Mouse (Mus musculus): ENCODE measurements at regions not wholly inside any gene's neighbourhood (a gene's known extent, or its start where the extent isn't known, plus 50 kb on each side); places are given as distances from the start of the nearest gene placed in this dataset.

DNA sequence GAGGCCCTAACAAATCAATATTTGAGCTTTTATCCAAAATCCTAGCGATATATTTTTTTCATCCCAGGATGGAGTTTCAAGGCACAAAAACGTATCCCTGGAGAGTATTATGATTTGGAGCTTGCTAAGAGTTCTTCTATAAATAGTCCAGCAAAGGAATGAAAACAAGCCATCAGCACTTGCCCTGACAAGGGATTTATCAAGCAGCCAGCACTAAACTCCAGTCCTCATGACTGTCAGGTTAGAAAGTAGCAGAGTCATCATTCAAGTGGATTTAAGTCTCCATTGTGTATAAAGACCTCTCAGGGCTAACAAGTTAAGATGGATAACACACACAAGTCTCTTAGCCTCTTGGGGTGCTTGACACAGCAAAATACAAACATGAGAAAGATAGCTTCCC, 148.6 kb upstream of the Ust start:
- no peak for TF ChIP-seq CTCF (IDR thresholded peaks at IDR 0.05; ENCODE audit: extremely low read depth, insufficient read depth, low read length)
- no peak for TF ChIP-seq POLR2A (IDR thresholded peaks at IDR 0.05; ENCODE audit: extremely low read depth, insufficient read depth, low read length)
- Histone ChIP-seq H3K4me1 (ENCODE audit: control insufficient read depth, insufficient read depth, low read length) (no peaks in the 10 kb centered on the region), H3K4me3 (ENCODE audit: insufficient read depth, low read length) (no peak overlapping the region), H3K27ac (ENCODE audit: insufficient read depth, low read length) (no peak overlapping the region)

- TF ChIP-seq CTCF (IDR thresholded peaks at IDR 0.05; ENCODE audit: extremely low read depth, insufficient read depth, low read length) (no peak), POLR2A (IDR thresholded peaks at IDR 0.05; ENCODE audit: extremely low read depth, insufficient read depth, low read length) (no peak)
- Histone ChIP-seq H3K27ac (ENCODE audit: insufficient read depth, low read length) (no peak overlapping the region), H3K4me1 (ENCODE audit: control insufficient read depth, insufficient read depth, low read length) (peaks cover 2% of the 10 kb centered on the region; the same call in 1 of the 2 replicates), H3K4me3 (ENCODE audit: insufficient read depth, low read length) (no peak overlapping the region)
These were observed 140.3 kb upstream of the Ust start for GRCm38 (mm10) chr10:8658934-8659294.

GRCm38 (mm10) chr10:8658024-8658933, 139.7 kb upstream of the Ust start:
- no peak overlapping the region for H3K4me3 ChIP-seq (ENCODE audit: insufficient read depth, low read length)
- H3K4me1 ChIP-seq (ENCODE audit: control insufficient read depth, insufficient read depth, low read length) = peaks cover 2% of the 10 kb centered on the region; the same call in 1 of the 2 replicates
- no peak for TF ChIP-seq CTCF (IDR thresholded peaks at IDR 0.05; ENCODE audit: extremely low read depth, insufficient read depth, low read length)
- TF ChIP-seq POLR2A (IDR thresholded peaks at IDR 0.05; ENCODE audit: extremely low read depth, insufficient read depth, low read length) = no peak
- H3K27ac ChIP-seq (ENCODE audit: insufficient read depth, low read length) = no peak overlapping the region

GRCm38 (mm10) chr10:8657176-8658023, 138.8 kb upstream of the Ust start:
- Histone ChIP-seq H3K4me1 (ENCODE audit: control insufficient read depth, insufficient read depth, low read length) (peaks cover 2% of the 10 kb centered on the region; the same call in 1 of the 2 replicates), H3K4me3 (ENCODE audit: insufficient read depth, low read length) (no peak overlapping the region), H3K27ac (ENCODE audit: insufficient read depth, low read length) (no peak overlapping the region)
- no peak for TF ChIP-seq POLR2A (IDR thresholded peaks at IDR 0.05; ENCODE audit: extremely low read depth, insufficient read depth, low read length)
- TF ChIP-seq CTCF (IDR thresholded peaks at IDR 0.05; ENCODE audit: extremely low read depth, insufficient read depth, low read length) = no peak

DNA sequence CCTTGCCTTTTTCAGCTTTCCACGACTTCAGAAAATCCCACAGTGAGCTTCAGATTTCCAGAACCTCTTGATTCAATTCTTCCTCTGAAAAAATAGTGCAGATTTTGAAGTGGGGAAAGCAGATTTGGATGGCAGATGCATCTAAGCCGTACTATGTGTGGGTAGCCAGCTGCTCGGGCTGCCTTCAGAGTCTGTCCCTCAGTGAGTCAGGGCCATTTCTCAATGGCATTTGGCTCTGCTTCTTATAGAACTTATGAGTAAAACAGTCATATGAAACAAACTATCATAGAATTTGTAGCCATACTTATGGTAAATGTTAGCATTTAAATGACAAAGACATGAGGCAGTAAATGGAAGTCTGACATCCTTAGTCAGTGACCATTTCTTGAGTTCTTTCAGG, 135.0 kb upstream of the Ust start:
- Histone ChIP-seq H3K27ac (ENCODE audit: insufficient read depth, low read length) (no peak overlapping the region), H3K4me3 (ENCODE audit: insufficient read depth, low read length) (no peak overlapping the region), H3K4me1 (ENCODE audit: control insufficient read depth, insufficient read depth, low read length) (peaks cover 2% of the 10 kb centered on the region; the same call in 1 of the 2 replicates)
- TF ChIP-seq CTCF (IDR thresholded peaks at IDR 0.05; ENCODE audit: extremely low read depth, insufficient read depth, low read length) = no peak
- no peak for TF ChIP-seq POLR2A (IDR thresholded peaks at IDR 0.05; ENCODE audit: extremely low read depth, insufficient read depth, low read length)

- TF ChIP-seq POLR2A (IDR thresholded peaks at IDR 0.05; ENCODE audit: extremely low read depth, insufficient read depth, low read length) = no peak
- no peak for TF ChIP-seq CTCF (IDR thresholded peaks at IDR 0.05; ENCODE audit: extremely low read depth, insufficient read depth, low read length)
- Histone ChIP-seq H3K4me3 (ENCODE audit: insufficient read depth, low read length) (no peak overlapping the region), H3K27ac (ENCODE audit: insufficient read depth, low read length) (no peak overlapping the region), H3K4me1 (ENCODE audit: control insufficient read depth, insufficient read depth, low read length) (no peaks in the 10 kb centered on the region)
These were observed 123.6 kb upstream of the Ust start for GRCm38 (mm10) chr10:8642266-8642665.

- H3K4me1 ChIP-seq (ENCODE audit: control insufficient read depth, insufficient read depth, low read length) = no peaks in the 10 kb centered on the region
- no peak overlapping the region for H3K27ac ChIP-seq (ENCODE audit: insufficient read depth, low read length)
- no peak for TF ChIP-seq CTCF (IDR thresholded peaks at IDR 0.05; ENCODE audit: extremely low read depth, insufficient read depth, low read length)
- TF ChIP-seq POLR2A (IDR thresholded peaks at IDR 0.05; ENCODE audit: extremely low read depth, insufficient read depth, low read length) = no peak
- no peak overlapping the region for H3K4me3 ChIP-seq (ENCODE audit: insufficient read depth, low read length)
These were observed 105.7 kb upstream of the Ust start for GRCm38 (mm10) chr10:8624229-8624911.

- H3K4me3 ChIP-seq (ENCODE audit: insufficient read depth, low read length) = no peak overlapping the region
- no peak for TF ChIP-seq POLR2A (IDR thresholded peaks at IDR 0.05; ENCODE audit: extremely low read depth, insufficient read depth, low read length)
- TF ChIP-seq CTCF (IDR thresholded peaks at IDR 0.05; ENCODE audit: extremely low read depth, insufficient read depth, low read length) = no peak
- no peak overlapping the region for H3K27ac ChIP-seq (ENCODE audit: insufficient read depth, low read length)
- no peaks in the 10 kb centered on the region for H3K4me1 ChIP-seq (ENCODE audit: control insufficient read depth, insufficient read depth, low read length)
These were observed 100.1 kb upstream of the Ust start for GRCm38 (mm10) chr10:8618676-8619075.

GRCm38 (mm10) chr10:8615452-8616025, 96.9 kb upstream of the Ust start:
- Histone ChIP-seq H3K4me1 (ENCODE audit: control insufficient read depth, insufficient read depth, low read length) (no peaks in the 10 kb centered on the region), H3K4me3 (ENCODE audit: insufficient read depth, low read length) (no peak overlapping the region), H3K27ac (ENCODE audit: insufficient read depth, low read length) (no peak overlapping the region)
- TF ChIP-seq CTCF (IDR thresholded peaks at IDR 0.05; ENCODE audit: extremely low read depth, insufficient read depth, low read length) (no peak), POLR2A (IDR thresholded peaks at IDR 0.05; ENCODE audit: extremely low read depth, insufficient read depth, low read length) (no peak)

Measured in cortical plate, adult 2 months (tissue).